Mouse (Mus musculus) inflammation-experienced regulatory T-cells, adult 16 weeks (primary cell): ENCODE data around the gene Exosc8. TPM values are rescaled to one million over a fixed set of nuclear protein-coding genes. Genes with fewer than 3 reads are reported as not detected.

Source experiments
- polyA plus RNA-seq: library from polyadenylated mRNA; unstranded; fragments of 100-300 nt; shearing (Covaris generic); gene quantifications from one replicate; pipeline ENCODE4 v1.2.1, GENCODE M21; 2017

The Exosc8 gene
- 234 TPM for polyA plus RNA-seq

DNA sequence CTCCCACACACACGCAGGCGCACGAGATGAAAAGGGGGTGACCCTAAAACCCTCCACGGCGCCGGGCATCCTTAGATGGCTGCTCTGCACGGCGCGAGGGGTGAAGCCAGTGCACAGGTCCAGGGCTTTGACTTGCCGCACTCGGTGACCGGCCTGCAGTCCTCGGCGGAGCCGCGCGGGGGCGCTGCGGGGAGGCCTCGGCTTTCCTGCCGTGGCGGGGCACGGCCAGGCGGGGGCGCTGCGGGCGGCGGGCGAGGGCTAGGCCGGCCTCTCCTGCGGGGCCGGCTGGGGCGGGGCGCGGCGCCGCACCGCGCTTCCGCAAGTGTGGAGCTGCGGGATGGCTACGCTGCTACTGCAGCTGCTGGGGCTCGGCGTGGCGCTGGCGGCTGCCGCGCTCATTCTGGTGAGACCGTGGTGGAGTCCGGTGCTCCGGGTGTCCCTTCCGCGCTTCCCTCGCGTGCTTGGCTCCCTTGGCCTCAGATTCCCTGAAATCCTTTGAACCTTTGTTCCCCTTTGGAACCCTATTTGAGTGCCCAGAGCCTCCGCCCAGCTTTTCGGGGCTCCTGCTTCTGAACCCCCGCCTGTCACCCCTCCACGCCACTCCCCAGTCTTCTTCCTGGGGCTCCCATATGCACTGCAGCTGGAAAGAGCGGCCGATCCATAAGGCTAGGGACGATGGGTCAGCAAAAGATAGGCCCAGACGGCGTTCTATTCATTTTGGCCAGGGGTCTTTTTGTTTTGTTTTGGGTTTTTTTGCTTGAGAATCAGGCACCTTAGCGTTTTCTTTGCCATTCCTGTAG lies at the start of gene Exosc8, which contains the start of gene Alg5:
Exosc8 (minus strand) TSS at position 147 of the 800 bp plus-strand sequence.
Alg5 (plus strand) TSS at position 293 of the 800 bp plus-strand sequence.

DNA sequence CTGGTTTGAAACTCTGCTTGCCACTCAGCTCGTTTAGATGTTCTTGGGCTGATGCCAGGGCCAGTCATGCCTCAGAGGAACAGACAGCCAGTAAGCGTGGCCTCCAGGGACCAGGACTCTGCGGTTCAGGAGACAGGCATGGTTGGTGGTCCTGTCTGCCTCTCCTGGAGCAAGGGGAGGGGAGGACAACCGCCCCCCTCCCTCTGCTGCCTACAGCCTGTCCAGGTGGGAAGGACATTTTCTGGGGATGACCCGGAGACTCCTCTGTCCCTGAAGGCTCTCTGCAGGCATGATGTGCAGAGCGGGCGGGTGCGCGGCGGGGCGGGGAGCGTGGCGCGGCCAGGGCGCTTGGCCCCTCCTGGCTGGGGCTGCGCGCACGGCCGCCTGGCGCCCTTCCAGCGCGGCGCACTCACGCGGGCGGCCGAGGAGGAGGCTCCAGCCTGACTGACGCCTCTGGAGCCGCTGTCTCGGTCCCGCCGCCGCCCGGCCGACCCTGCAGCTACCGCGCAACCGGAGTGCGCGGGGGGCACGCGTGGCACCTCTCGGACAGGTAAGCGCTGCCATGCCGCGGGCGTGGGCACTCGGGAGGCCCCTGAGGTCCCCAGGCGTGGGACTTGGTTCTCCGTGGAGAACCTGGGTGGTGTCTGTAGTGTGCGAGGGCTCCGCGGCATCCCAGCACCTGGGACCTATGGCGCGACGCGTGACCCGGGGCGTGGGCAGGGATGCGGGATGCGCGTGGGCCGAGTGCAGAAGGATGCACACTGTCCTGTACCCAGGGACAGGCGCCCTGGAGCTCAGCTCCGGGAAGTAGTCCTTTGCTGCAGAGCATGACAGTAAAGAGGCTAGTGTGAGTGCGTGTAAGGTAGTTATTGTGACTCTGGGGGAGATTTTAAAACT lies 20.2 kb upstream of the Exosc8 start, which contains the start of gene Smad9:
Smad9 (plus strand) TSS at position 438 of the 897 bp plus-strand sequence.

GRCm38 (mm10) chr3:54714253-54714652 lies 20.9 kb downstream of the Exosc8 start, which contains the start of gene Gm21958:
Gene Gm21958 (minus strand): TSS chr3:54714353.

GRCm38 (mm10) chr3:54692202-54693055 lies 42.8 kb downstream of the Exosc8 start, which contains the start of gene Supt20:
Gene Supt20 (plus strand): TSS chr3:54692807.

Other genes with a start within 250 kb of the Exosc8 start
- gene Supt20, start 42.6 kb downstream of the Exosc8 start, polyA plus RNA-seq: 368 TPM
- not detected for gene Gm21958, start 21.0 kb downstream of the Exosc8 start, polyA plus RNA-seq
- gene Alg5, start 146 bp upstream of the Exosc8 start, polyA plus RNA-seq: 105 TPM
- not detected for gene Smad9, start 20.2 kb upstream of the Exosc8 start, polyA plus RNA-seq
- gene Rfxap, start 72.4 kb upstream of the Exosc8 start, polyA plus RNA-seq: 7.7 TPM
- not detected for gene Sertm1, start 180.5 kb upstream of the Exosc8 start, polyA plus RNA-seq